Mouse (Mus musculus) mouse embryonic stem cell (cell line): ENCODE measurements around the gene Rpl34.

ENCODE experiments used
- in situ Hi-C, 2 experiments: fragments of 300-500 bp; cut with MboI; formaldehyde crosslinking; loops; 1 replicate in 1 of 2; 3 replicates in 1 of 2; pipeline ENCODE4 v1.14.3; 2019 to 2020; ENCODE audit warnings: low sequenced_read_pairs in 2 of 2, low pct_unique_long_range_greater_than_20kb in 1 of 2, mixed read lengths in 1 of 2; ENCODE audit not compliant: unreplicated experiment in 1 of 2

Rpl34 gene

GRCm38 (mm10) chr3:130730189-130730653 is at the start of gene Rpl34:
TSS of gene Rpl34 (minus strand) at chr3:130730398.
- in situ Hi-C loops = no loop called here

- in situ Hi-C loops = no loop called here
These were observed 38.0 kb upstream of the Rpl34 start for GRCm38 (mm10) chr3:130768172-130768571.

- in situ Hi-C loops = no loop called here
These were observed 33.9 kb upstream of the Rpl34 start for GRCm38 (mm10) chr3:130764091-130764490.

- in situ Hi-C loops = no loop called here
These were observed 30.7 kb upstream of the Rpl34 start for GRCm38 (mm10) chr3:130760711-130761435.

- in situ Hi-C loops = no loop called here
These were observed 28.1 kb upstream of the Rpl34 start for GRCm38 (mm10) chr3:130758157-130758841.

GRCm38 (mm10) chr3:130757117-130757852 is 27.1 kb upstream of the Rpl34 start:
- in situ Hi-C loops = no loop called here

- in situ Hi-C loops = no loop called here
These were observed 19.0 kb upstream of the Rpl34 start for GRCm38 (mm10) chr3:130749206-130749605.

GRCm38 (mm10) chr3:130746673-130747619 is 16.7 kb upstream of the Rpl34 start:
- in situ Hi-C loops = no loop called here

- in situ Hi-C loops = no loop called here
These were observed 7.6 kb upstream of the Rpl34 start for GRCm38 (mm10) chr3:130737652-130738361.

GRCm38 (mm10) chr3:130736758-130737157 is 6.6 kb upstream of the Rpl34 start:
- in situ Hi-C loops = no loop called here

- in situ Hi-C loops = no loop called here
These were observed 568 bp downstream of the Rpl34 start for GRCm38 (mm10) chr3:130729472-130730188.

GRCm38 (mm10) chr3:130727676-130728075 is 2.5 kb downstream of the Rpl34 start:
- in situ Hi-C loops = no loop called here

GRCm38 (mm10) chr3:130727036-130727435 is 3.2 kb downstream of the Rpl34 start:
- in situ Hi-C loops = no loop called here

- in situ Hi-C loops = no loop called here
These were observed 4.5 kb downstream of the Rpl34 start for GRCm38 (mm10) chr3:130725718-130726117.

- in situ Hi-C loops = no loop called here
These were observed 7.3 kb downstream of the Rpl34 start for GRCm38 (mm10) chr3:130722733-130723478.

GRCm38 (mm10) chr3:130720225-130720624 is 10.0 kb downstream of the Rpl34 start:
- in situ Hi-C loops = no loop called here
